Mouse (Mus musculus) sigmoid colon, adult 10 weeks (tissue): Measurements from ENCODE around the gene Fam19a3. TPM values are rescaled to one million over a fixed set of nuclear protein-coding genes. Genes with fewer than 3 reads are reported as not detected.

Experiments
- polyA plus RNA-seq: library from polyadenylated mRNA; stranded (reverse); fragments of 350-450 nt; fragmentation: Illumina TruSeq; extraction: RNeasy Lipid Tissue Mini Kit (QIAGEN cat#74804); gene quantifications from one replicate; pipeline ENCODE4 v1.2.3, GENCODE M21; 2014; ENCODE audit warnings: low read depth, low replicate concordance

Fam19a3 gene
- polyA plus RNA-seq = 0.19 TPM

GRCm38 (mm10) chr3:104781471-104781903 lies at the start of gene Fam19a3:
Fam19a3 (minus strand) TSS chr3:104781840.

GRCm38 (mm10) chr3:104817991-104818748 lies 36.5 kb upstream of the Fam19a3 start, which contains the start of gene Mov10:
Mov10 (minus strand) TSS chr3:104818563.

GRCm38 (mm10) chr3:104788075-104788474 lies 6.4 kb upstream of the Fam19a3 start, which contains the start of gene Rhoc:
Rhoc (plus strand) TSS chr3:104788375.

GRCm38 (mm10) chr3:104780561-104781420 lies 849 bp downstream of the Fam19a3 start, which contains the start of gene Ppm1j:
Ppm1j (plus strand) TSS chr3:104781056.

Other genes starting within 250 kb of the Fam19a3 start
- gene Slc16a1, start 143.2 kb downstream of the Fam19a3 start, polyA plus RNA-seq = 414 TPM
- gene Ppm1j, start 784 bp downstream of the Fam19a3 start, polyA plus RNA-seq = 0.79 TPM
- gene Rhoc, start 6.5 kb upstream of the Fam19a3 start, polyA plus RNA-seq = 40.5 TPM
- gene Mov10, start 36.7 kb upstream of the Fam19a3 start, polyA plus RNA-seq = 1.5 TPM
- gene St7l, start 82.2 kb upstream of the Fam19a3 start, polyA plus RNA-seq = 79.9 TPM
- 343 TPM for gene Capza1, start 82.7 kb upstream of the Fam19a3 start, polyA plus RNA-seq
- gene Wnt2b, start 180.1 kb upstream of the Fam19a3 start, polyA plus RNA-seq = 9.7 TPM